Mouse (Mus musculus): ENCODE measurements around the gene Klf12. TPM values are rescaled to one million over a fixed set of nuclear protein-coding genes. Genes with fewer than 3 reads are reported as not detected.

Gene Klf12
- polyA plus RNA-seq, 1 experiment from 2014 or later: 9.1 TPM

DNA sequence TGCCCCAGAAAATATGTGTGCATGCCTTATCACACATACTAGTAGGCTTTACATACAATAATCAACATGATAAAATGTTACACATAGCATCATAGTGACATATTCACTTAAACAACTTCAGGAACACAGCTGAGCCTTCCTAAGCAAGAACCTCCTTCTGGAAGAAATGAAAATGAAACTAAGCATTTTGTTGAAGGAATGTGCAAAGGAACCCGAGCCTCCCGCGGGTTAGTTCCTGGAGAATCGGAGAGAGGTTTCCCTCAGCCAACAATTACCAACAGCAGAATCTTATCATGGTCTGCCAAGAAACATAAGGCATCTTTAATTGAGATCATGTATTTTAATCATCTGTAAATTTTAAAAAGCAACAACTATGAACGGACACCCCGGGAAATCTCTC is 257.8 kb downstream of the Klf12 start:
- no peak overlapping the region for H3K27ac ChIP-seq (ENCODE audit: low read length)
- H3K27me3 ChIP-seq (ENCODE audit: insufficient read depth, low read length): no peaks in the 10 kb centered on the region

DNA sequence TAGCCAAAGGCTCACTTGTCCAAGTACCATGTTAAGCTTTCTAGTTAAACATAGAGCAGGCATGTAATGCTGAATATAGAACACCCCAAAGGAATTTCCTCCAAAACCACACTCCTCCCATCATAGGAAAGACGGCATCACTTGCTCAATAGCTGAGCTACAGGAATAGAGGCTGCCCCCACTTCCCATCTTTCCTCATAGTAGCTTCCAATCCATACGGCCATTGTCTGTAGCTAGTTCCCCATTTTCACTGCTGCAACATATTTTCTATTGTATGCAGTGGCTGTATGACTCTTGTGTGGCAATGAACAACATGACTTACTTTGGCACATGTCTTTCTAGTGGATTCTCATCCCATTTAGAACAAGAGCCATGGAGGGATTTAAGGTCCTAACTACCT is 267.3 kb downstream of the Klf12 start:
- no peaks in the 10 kb centered on the region for H3K4me1 ChIP-seq (ENCODE audit: insufficient read depth, low read length)
- no peak overlapping the region for H3K4me3 ChIP-seq (ENCODE audit: low read length)
- no peak for ATAC-seq (ENCODE audit: low FRiP score, low TSS enrichment)
- no peak overlapping the region for H3K27ac ChIP-seq (ENCODE audit: low read length)
- H3K9me3 ChIP-seq (ENCODE audit: low read length): no peaks in the 10 kb centered on the region
- WGBS: 95% methylated on average over 2 of the region's 2 CpGs
- H3K36me3 ChIP-seq (ENCODE audit: insufficient read depth, low read length): peaks cover 6% of the 10 kb centered on the region; the same call in 1 of the 2 replicates
- no peak overlapping the region for H3K9ac ChIP-seq (replicated peaks; ENCODE audit: low read length)
- no peak overlapping the region for H3K4me2 ChIP-seq (replicated peaks; ENCODE audit: low read depth, low read length)
- no peaks in the 10 kb centered on the region for H3K27me3 ChIP-seq (ENCODE audit: insufficient read depth, low read length)

More for the DNA sequence above, 257.8 kb downstream of the Klf12 start:
- Histone ChIP-seq H3K36me3 (ENCODE audit: insufficient read depth, low read length) (peaks cover 9% of the 10 kb centered on the region; the same call in 1 of the 2 replicates), H3K4me2 (replicated peaks; ENCODE audit: low read depth, low read length) (no peak overlapping the region), H3K9me3 (ENCODE audit: low read length) (no peaks in the 10 kb centered on the region), H3K4me1 (ENCODE audit: insufficient read depth, low read length) (no peaks in the 10 kb centered on the region), H3K9ac (replicated peaks; ENCODE audit: low read length) (no peak overlapping the region), H3K4me3 (ENCODE audit: low read length) (no peak overlapping the region)
- ATAC-seq (ENCODE audit: low FRiP score, low TSS enrichment): no peak
- 78% methylated on average over 6 of the region's 6 CpGs for WGBS

DNA sequence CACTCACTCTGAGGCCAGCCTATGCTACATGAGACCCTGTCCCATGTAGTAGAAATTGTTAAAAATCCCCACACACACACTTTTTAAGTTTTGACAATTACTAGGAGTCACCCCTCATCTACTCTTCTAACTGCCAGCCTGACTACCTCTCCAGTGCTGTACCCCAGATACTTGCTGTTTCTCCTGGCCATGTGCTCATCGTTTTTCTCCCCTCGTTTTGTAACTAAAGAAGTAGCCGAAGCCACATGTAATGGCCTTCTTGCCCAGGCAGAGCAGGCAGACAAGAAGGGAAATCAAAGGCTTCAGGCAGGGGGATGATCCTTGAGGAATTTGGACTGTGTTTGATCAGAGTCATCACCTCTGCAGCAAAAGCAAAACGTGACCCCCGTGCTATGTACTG is 274.0 kb downstream of the Klf12 start:
- no peak for ATAC-seq (ENCODE audit: low FRiP score, low TSS enrichment)
- Histone ChIP-seq H3K4me2 (replicated peaks; ENCODE audit: low read depth, low read length) (no peak overlapping the region), H3K36me3 (ENCODE audit: insufficient read depth, low read length) (no peaks in the 10 kb centered on the region), H3K27ac (ENCODE audit: low read length) (no peak overlapping the region), H3K9ac (replicated peaks; ENCODE audit: low read length) (no peak overlapping the region), H3K4me1 (ENCODE audit: insufficient read depth, low read length) (no peaks in the 10 kb centered on the region), H3K27me3 (ENCODE audit: insufficient read depth, low read length) (no peaks in the 10 kb centered on the region), H3K4me3 (ENCODE audit: low read length) (no peak overlapping the region), H3K9me3 (ENCODE audit: low read length) (no peaks in the 10 kb centered on the region)
- 43% methylated on average over 5 of the region's 5 CpGs for WGBS

DNA sequence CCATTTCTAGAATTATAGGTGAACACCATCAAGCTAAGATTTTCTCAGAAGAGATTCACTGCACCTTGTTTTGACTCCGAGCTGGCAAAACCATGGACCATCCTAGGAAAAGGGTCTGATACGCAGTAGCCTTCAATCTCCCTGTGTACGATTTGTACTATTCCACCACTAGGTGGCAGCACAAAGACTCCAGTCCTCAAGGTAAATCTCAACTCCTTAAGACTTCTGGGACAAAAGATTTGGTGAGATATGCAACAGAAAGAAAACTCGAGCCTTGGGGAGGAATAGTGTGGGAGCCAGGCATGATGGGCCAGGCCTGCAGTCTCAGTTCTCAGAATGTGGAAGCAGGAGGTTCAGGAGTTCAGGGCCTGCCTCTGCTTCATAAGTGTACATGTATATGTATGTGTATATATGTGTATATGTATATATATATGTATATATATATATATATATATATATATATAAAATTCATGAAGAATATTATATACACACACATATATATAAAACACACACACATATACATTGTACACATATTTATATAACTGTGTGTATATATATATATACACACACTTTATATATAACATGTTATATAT is 274.6 kb downstream of the Klf12 start:
- Histone ChIP-seq H3K4me3 (ENCODE audit: low read length) (no peak overlapping the region), H3K9ac (replicated peaks; ENCODE audit: low read length) (no peak overlapping the region), H3K4me1 (ENCODE audit: insufficient read depth, low read length) (no peaks in the 10 kb centered on the region), H3K27ac (ENCODE audit: low read length) (no peak overlapping the region), H3K36me3 (ENCODE audit: insufficient read depth, low read length) (no peaks in the 10 kb centered on the region), H3K27me3 (ENCODE audit: insufficient read depth, low read length) (no peaks in the 10 kb centered on the region), H3K9me3 (ENCODE audit: low read length) (no peaks in the 10 kb centered on the region), H3K4me2 (replicated peaks; ENCODE audit: low read depth, low read length) (no peak overlapping the region)
- WGBS: 51% methylated on average over 4 of the region's 4 CpGs
- ATAC-seq (ENCODE audit: low FRiP score, low TSS enrichment): peak; percentile 39; the same call in 1 of the 2 replicates

DNA sequence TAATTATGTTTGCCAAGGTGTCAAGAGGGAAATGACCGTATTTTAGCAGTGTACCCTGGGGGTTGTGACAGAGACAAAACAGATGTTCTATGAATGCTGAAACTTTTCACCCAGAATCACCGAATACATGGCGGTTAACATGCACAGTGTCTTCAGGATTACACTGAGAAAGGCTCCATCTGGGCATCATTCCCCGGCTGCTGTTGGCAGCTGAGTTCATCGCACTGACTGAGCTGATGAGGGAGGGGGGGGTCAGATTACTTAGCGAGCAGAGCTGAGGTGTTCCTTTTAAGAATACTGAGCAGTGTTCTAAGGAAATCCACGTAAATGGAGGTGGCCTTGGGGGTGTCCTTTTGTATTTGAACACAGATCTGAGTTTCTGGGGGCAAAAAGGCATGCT is 301.0 kb downstream of the Klf12 start:
- no peak overlapping the region for H3K4me2 ChIP-seq (replicated peaks; ENCODE audit: low read depth, low read length)
- no peaks in the 10 kb centered on the region for H3K27me3 ChIP-seq (ENCODE audit: insufficient read depth, low read length)
- H3K9ac ChIP-seq (replicated peaks; ENCODE audit: low read length): no peak overlapping the region
- H3K36me3 ChIP-seq (ENCODE audit: insufficient read depth, low read length): no peaks in the 10 kb centered on the region; the same call in 1 of the 2 replicates
- no peaks in the 10 kb centered on the region for H3K4me1 ChIP-seq (ENCODE audit: insufficient read depth, low read length)
- no peaks in the 10 kb centered on the region for H3K9me3 ChIP-seq (ENCODE audit: low read length)
- 60% methylated on average over 7 of the region's 7 CpGs for WGBS
- no peak for ATAC-seq (ENCODE audit: low FRiP score, low TSS enrichment)
- H3K4me3 ChIP-seq (ENCODE audit: low read length): no peak overlapping the region
- no peak overlapping the region for H3K27ac ChIP-seq (ENCODE audit: low read length)

DNA sequence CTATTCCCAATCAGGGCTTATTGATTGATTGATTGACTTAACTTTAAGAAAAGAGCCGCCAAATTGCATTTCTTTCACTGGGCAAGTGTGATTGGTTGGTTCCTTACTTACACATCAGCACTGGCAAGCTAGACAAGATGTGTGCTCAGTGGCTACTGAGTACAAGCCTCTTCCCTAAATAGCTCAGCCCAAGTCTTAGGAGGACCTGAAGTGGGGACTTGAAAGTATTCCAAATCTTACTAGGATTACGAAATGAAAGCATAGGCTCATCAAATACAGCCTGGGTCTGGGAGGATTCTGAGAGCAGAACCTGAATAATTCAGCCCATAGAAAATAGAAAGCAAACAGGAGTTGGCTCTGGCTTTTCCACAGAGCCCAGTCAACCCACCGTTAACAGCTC is 303.3 kb downstream of the Klf12 start:
- Histone ChIP-seq H3K9me3 (ENCODE audit: low read length) (no peaks in the 10 kb centered on the region), H3K27me3 (ENCODE audit: insufficient read depth, low read length) (no peaks in the 10 kb centered on the region), H3K4me3 (ENCODE audit: low read length) (no peak overlapping the region), H3K27ac (ENCODE audit: low read length) (no peak overlapping the region), H3K4me2 (replicated peaks; ENCODE audit: low read depth, low read length) (no peak overlapping the region), H3K4me1 (ENCODE audit: insufficient read depth, low read length) (no peaks in the 10 kb centered on the region), H3K36me3 (ENCODE audit: insufficient read depth, low read length) (no peaks in the 10 kb centered on the region), H3K9ac (replicated peaks; ENCODE audit: low read length) (no peak overlapping the region)
- WGBS: 92% methylated on average over 3 of the region's 3 CpGs
- ATAC-seq (ENCODE audit: low FRiP score, low TSS enrichment): no peak

DNA sequence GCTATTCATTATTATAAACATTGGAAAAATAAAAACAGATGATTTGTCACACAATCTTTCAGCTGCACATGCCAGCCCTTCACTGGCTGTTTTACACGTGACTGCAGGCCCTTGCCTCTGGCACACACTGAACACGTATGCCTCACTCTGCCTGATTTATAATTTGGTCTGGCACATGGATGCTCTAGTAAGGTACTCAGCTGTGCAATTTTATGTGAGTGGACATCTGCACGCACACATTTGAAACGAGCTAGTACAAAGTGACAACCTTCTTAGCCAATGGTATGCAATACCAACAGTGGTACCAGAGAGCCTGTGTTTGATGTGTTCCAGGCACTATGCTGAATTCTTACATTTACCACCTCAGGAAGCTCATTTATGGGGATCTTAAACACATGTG is 316.6 kb downstream of the Klf12 start:
- Histone ChIP-seq H3K9ac (replicated peaks; ENCODE audit: low read length) (no peak overlapping the region), H3K27ac (ENCODE audit: low read length) (no peak overlapping the region), H3K4me1 (ENCODE audit: insufficient read depth, low read length) (no peaks in the 10 kb centered on the region), H3K27me3 (ENCODE audit: insufficient read depth, low read length) (no peaks in the 10 kb centered on the region), H3K36me3 (ENCODE audit: insufficient read depth, low read length) (no peaks in the 10 kb centered on the region), H3K9me3 (ENCODE audit: low read length) (peaks cover 3% of the 10 kb centered on the region; the same call in 1 of the 2 replicates), H3K4me2 (replicated peaks; ENCODE audit: low read depth, low read length) (no peak overlapping the region), H3K4me3 (ENCODE audit: low read length) (no peak overlapping the region)
- 76% methylated on average over 4 of the region's 4 CpGs for WGBS
- no peak for ATAC-seq (ENCODE audit: low FRiP score, low TSS enrichment)

DNA sequence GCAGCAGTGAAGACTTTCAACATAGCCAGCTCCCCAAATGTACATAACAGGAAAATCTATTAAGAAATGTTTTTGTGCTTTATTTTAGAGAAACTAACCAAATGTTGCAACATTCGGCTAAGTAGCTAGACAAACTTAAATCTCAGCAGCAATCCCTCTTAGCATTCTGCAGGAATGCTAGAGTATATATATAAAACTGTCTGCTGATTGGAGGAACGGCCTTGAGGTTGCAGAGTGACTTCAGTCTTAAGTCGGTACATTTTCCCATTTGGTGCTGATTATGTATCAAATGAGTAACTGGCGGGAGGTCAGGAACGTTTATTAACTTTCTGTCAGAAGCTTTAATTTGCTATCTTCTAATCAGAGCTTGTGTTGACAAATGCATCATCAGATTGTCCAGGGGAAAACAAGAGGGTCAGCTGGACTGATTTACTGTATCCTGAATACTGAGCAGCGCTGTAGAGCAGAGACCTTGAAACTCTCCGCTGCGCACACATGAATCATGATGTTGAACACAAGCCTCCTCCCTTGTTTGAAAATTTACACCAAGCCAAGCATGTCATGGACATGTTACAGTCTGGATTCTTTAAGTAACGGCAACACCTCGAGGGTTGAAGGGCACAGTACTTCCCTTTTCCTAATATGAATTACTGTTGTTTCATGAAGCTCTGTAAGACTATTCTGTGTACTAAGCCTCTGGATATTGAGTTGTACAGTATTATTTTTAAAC is 323.8 kb downstream of the Klf12 start:
- Histone ChIP-seq H3K27ac (ENCODE audit: low read length) (no peak overlapping the region), H3K4me3 (ENCODE audit: low read length) (no peak overlapping the region), H3K9ac (replicated peaks; ENCODE audit: low read length) (no peak overlapping the region), H3K9me3 (ENCODE audit: low read length) (peaks cover 6% of the 10 kb centered on the region; the same call in 1 of the 2 replicates), H3K4me1 (ENCODE audit: insufficient read depth, low read length) (no peaks in the 10 kb centered on the region), H3K36me3 (ENCODE audit: insufficient read depth, low read length) (no peaks in the 10 kb centered on the region), H3K4me2 (replicated peaks; ENCODE audit: low read depth, low read length) (no peak overlapping the region), H3K27me3 (ENCODE audit: insufficient read depth, low read length) (no peaks in the 10 kb centered on the region)
- ATAC-seq (ENCODE audit: low FRiP score, low TSS enrichment): no peak; the same call in 1 of the 2 replicates
- WGBS: 54% methylated on average over 10 of the region's 10 CpGs

DNA sequence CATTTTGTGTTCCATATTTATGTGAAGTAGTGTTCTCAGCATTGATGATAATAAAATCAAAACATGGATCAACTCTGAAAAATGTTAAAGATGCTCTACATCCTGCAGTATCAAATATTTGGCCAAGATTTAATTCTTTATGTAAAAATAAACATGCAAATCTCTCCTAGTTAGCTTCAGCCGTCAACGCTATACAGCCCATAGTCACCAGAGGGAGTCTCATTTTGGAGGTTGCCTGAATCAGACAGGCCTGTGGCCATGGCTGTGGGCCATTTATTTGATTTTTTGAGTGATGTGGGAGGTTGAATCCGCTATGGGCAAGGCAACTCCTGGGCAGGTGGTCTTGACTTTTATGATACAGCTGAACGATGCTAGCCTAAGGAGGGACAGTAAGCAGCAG is 329.3 kb downstream of the Klf12 start:
- ATAC-seq (ENCODE audit: low FRiP score, low TSS enrichment): no peak
- Histone ChIP-seq H3K4me3 (ENCODE audit: low read length) (no peak overlapping the region), H3K9ac (replicated peaks; ENCODE audit: low read length) (no peak overlapping the region), H3K27ac (ENCODE audit: low read length) (no peak overlapping the region), H3K36me3 (ENCODE audit: insufficient read depth, low read length) (no peaks in the 10 kb centered on the region), H3K9me3 (ENCODE audit: low read length) (no peaks in the 10 kb centered on the region), H3K4me2 (replicated peaks; ENCODE audit: low read depth, low read length) (no peak overlapping the region), H3K27me3 (ENCODE audit: insufficient read depth, low read length) (no peaks in the 10 kb centered on the region), H3K4me1 (ENCODE audit: insufficient read depth, low read length) (no peaks in the 10 kb centered on the region)
- 89% methylated on average over 4 of the region's 4 CpGs for WGBS

All from kidney, embryonic 16.5 days (tissue).